Mouse (Mus musculus) brain, embryonic 18.5 days (tissue): ENCODE measurements around the gene Kcnmb4.

Source experiments
- DNase-seq: peaks from one replicate; pipeline ENCODE4 v3.0.0-alpha.2; 2012; ENCODE audit warnings: low read depth, low spot score

Kcnmb4 gene

DNA sequence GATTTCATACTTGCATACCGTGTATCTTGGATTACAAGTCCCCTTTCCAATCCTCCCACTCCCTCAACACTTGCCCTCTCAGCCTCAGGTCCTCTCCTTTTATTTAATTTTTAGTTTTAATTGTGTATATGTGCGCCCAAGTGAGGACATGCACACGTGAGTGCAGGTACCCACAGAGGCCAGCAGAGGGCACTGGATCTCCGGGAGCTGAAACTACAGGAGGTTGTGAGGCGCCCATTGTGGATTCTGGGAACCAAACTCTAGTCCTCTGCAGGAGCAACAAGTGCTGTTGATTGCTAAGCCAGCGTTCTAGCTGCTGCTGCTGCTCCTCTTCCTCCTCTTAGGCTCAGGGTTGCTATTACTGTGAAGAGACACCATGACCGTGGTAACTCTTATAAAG is 20.9 kb downstream of the Kcnmb4 start:
- DNase-seq: no peak

DNA sequence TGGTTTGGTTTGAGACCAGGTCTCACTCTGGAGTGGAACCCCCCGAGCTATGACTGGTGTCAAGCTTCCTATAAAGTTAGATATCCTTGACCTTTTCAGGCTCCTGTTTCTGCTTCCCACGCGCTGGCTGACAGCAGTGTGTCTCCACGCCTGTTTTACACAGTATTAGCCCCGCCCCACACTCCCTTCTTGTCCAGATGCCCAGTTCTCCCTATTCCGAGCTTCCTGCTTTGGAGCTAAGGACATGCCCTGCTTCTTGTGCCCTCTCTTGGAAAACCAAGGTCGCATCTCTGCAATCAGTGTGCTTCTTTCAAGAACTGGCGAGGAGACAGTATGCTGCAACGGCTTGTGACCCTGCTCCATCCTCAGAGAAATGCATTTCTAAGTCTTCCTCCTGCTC is 23.1 kb downstream of the Kcnmb4 start:
- DNase-seq: no peak

DNA sequence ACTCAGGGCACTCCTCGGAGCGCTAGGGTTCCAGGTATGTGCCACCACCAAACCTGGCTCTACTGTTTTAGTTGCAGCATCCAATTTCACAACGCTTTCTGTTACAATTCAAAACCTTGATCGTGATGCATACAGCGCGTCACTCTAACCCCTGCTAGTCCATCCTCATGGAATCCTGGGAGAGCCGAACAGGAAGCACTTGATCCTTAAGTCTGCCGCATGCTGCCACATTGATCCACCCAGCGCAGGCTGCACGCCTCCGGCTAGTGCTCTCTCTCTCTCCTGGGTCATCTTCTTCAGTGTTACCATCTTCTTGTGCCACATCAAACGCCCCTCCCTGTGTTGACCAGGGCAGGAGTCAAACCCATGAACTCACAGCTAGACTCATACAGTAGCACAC is 25.5 kb downstream of the Kcnmb4 start:
- DNase-seq: no peak

DNA sequence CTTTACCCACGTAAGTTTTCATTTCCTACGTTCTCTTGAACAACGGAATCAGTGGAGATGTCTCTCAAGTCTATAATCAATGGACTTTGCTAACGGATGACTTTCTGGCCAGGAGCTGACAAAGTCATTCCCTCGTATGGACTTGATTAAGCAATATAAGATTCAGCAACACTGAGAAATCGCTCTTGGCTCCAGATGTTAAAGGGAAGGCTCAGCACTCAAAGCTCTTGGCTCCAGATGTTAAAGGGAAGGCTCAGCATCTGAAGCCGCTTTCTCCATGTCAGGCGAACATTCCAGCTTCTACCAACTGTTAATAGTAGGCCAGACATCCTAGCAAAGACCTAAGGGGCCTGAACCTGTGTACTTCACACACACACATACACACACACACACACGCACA is 26.5 kb downstream of the Kcnmb4 start:
- DNase-seq: no peak

DNA sequence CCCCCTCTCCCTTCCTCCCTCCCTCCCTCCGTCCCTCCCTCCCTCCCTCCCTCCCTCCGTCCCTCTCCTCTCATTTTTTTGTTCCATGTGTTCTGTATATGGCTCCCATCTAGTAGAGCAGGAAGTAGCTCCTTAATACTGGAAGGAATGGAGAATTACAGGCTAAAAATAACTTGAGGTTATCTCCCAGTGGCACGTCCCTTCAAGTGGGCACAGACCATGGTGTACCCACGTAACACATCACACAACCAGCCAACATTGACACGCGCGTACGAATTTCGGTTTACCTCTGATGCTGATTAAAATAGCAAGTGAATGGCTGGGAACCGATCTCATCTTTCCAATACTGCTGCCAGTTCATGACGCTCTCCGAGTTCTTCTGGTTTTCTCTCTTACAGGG is 27.6 kb downstream of the Kcnmb4 start:
- no peak for DNase-seq

DNA sequence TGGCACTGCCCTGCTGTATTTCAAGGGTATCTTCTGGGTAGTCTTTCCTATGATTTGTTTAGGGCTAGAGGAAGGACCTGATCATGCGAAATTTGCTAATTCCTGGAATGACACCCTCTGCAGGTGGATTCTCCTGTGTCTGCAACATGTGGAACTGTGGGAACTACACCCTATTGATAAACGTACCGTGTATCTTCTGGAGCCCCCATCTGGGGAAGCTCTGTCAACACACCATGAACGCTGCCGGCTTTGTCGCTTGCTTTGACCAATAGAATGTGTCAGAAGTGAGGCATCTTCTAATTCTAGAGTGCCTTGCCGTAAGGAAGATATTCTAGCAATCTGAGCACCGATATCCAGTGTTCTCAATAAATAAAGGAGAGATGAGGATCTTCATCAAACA is 28.9 kb downstream of the Kcnmb4 start:
- DNase-seq: no peak

DNA sequence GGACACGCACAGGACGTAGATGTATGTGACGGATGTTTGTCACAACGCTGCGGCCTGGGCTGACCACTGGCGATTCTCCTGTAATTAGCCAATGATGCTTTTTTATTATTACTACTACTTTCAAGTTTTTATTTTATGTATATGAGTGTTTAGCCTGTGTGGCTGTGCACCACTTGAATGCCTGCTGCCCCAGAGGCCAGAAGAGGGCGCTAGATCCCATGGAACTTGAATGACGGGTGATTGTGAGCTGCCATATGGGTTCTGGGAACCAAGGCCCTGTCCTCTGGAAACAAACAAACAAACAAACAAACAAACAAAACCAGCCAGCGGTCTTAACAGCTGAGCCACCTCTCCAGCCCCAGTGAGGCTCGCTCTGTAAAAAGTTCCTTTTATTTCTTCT is 29.3 kb downstream of the Kcnmb4 start:
- DNase-seq: no peak

DNA sequence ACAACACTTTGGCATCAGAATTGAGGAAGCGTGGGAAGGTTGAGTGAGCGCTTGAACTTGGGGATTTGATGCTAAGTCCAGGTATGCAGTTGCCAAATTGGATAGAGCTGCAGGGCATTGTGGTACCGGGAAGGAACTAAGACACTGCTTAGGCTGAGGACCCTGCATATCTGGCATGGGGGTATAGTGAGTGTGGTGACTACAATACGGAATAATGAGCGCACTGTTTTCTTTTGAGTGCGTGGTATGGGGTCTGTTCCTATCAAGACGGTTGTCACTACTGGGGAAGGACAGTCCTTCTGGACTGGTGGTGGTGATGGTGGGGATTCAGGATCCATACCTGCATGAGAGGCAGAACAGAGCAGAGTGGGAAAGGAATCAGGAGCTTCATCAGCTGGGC is 32.7 kb downstream of the Kcnmb4 start:
- DNase-seq: no peak

DNA sequence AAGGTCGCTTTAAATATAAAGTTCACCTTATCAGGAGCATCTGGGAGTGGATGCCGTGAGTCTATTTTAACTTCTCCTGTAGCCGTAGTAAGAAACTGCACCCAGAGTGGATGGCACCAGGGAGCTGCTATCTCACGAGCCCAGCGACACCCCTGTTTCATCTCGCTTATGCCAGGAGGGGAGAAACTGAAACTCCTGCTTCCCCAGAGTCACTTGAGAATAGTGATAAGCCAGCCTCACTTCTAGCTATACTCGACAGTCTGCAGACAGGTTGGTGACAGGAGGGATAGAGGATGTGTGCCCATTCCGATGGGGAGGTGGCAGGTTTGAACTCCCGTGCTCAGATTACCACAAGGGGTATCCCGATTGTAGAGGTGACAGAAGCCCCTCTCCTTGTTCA is 33.6 kb downstream of the Kcnmb4 start:
- DNase-seq: no peak

DNA sequence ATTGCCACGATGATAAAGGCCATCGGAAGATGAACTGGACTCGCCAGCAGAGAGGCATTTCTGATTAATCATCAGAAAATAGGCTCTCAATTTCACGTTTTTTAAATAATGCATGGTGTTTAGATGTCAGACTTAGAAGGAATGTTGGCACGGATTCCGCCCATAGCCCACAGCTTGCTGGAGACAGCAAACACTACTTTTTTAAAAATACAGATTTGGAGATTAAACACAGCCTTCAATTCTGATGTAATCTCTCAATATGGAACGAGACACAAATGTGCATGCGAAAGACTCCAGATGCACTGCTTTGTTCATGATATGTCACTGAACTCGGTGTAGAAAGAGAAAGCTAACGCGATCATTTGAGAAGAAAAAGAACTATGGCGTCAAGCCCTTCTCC is 38.2 kb downstream of the Kcnmb4 start:
- DNase-seq: no peak

DNA sequence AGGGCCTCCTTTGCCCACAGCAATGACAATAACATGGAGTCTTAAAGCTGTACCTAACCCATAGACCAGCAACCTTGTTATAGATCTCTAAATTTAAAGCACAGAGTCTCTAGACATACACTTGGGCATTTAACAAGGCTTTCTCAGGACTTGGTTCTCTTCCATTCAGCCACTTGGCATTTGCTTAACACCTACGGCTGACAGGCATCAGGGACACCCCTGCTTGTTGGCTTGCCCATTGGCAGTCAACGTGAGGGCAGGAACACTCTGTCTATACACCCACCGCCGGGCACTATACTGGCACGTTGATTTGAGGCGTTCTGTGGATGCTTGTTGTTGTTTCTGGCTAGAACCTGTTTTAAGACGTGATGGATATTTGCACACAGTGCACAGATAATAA is 41.3 kb downstream of the Kcnmb4 start:
- no peak for DNase-seq

DNA sequence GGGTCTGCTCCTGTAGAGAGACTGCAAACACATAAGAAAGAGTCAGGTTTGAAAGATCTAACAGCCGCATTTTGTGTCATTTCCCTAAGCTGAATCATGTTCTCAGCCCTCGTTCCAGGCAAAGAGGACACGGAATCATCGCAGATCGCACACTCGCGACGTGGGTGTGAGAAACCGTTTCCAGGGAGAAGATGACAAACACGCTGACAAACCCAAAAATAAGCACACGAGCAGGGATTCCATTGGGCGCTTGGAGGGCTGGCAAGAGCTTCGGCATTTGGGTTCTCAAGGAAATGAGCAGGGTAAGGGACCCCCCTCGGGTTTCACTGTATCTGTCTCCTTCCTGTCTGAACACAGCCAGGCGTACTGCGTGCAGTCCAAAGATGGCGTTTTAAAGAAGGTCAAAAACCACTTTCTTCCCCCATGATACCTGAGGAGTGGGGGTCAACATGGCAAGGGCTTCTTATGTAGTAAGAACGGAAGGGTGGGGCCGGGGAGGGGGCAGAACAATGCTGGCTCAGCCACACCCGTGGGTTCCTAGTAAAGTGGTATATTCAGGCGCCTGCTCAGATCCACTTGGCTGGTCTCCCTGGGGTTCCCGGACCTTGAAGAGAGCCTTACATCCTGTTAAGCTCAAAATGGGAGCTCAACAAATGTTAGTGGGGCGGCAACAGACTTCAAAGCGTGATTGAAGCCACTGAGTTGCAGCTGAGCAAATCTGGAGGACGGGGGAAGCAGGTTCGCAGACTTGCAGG is 45.5 kb downstream of the Kcnmb4 start:
- DNase-seq: no peak

DNA sequence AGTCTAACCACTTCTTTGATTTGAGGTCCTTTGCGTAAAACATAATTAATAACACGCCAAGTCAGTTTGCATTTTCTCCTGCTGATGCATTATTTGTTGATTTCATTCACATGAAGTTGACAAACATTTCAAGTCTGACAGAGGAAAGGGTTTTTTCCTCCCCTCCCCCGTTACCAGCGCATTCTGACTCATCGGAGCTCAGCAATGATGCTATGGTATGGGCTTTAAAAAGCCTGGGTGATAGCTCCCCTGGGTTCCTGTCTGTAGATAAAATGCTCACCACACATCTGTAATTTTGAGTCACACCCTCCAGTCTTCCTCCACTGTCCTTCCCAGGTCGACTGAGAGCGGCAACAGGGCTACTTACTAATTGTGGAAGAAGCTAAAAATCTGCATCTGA is 47.5 kb downstream of the Kcnmb4 start:
- DNase-seq: no peak

DNA sequence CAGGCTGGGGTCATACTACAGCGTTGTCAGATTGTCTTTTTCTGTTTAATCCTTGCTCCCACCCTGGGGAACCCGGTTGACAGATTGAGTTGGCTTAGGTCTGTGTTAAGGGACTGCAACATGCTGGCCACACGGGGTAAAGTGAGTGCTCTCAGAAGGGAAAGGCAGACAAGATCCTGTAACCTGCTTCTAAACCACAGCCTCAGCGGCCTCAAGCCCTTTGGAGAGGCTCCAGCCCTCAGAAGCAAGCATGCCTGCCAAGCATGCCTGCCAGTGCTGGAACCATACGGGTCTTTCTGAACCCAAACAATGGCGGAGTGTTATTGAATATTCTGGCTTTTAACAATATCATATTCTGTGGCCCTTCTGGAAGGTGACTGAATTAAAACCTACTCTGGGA is 48.8 kb downstream of the Kcnmb4 start:
- DNase-seq: no peak

DNA sequence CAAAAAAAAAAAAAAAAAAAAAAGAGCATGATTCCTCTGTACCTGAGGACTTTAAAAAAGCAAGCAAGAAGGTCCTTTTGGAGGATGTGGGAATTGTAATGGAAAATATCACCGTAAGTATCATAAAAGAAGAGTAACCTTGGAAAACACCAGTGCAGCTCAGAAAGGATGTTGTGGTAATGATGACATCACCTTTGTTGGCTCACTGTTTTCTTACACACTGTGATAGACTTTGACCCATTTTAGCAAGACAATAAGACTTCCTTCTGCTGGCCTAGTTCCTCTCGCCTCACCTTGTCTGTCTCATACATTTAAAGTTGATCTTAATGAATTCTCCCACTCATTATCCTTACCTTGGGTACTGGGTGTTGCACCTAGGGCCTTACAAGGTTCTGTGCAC is 51.1 kb downstream of the Kcnmb4 start:
- no peak for DNase-seq

DNA sequence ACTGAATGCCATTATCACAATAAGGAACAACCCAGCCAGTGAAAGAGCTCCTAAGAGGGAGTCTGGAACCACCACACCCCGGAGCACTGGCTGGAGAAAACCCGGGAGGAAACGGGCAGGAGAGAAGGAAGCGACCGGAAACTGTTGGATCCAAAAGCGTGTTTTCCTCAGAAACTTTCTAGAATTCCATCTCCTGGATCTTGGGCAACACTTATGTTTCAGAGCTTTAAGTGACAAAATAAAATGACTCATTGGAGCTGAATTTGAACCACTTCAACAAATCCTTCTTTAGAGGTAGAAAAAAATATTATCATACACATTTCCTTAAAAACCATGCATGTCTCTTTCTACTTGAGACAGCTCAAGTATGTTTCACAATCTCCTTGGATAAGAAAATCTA is 52.7 kb downstream of the Kcnmb4 start:
- no peak for DNase-seq

DNA sequence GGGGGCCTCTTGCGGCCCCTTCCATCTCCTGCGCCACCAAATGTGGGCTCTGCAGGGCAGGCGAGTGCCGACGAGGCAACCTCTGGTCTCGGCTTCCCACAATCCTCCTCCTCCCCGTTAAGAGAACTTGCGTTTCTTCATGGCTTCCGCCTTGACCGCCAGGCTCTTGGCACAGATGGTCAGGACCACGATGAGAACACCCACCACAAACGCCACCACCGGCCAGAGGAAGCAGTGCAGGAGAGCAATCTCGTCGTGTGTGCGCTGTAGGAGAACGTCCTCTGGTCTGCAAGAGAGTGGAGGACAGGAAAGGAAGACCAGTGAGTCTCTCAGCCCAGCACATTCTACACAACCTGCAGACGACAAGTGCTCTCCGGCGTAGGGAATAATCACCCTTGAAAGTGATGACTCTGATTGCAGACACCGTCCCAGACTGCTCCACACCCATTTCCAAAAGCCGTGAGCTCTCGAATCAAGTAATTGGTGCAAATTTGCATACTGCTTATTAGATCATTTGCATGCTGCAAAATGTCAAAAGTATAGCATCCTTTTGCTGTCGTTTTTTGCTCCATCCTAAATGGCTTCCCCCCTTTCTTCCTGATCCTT is 55.5 kb downstream of the Kcnmb4 start:
- DNase-seq: no peak

DNA sequence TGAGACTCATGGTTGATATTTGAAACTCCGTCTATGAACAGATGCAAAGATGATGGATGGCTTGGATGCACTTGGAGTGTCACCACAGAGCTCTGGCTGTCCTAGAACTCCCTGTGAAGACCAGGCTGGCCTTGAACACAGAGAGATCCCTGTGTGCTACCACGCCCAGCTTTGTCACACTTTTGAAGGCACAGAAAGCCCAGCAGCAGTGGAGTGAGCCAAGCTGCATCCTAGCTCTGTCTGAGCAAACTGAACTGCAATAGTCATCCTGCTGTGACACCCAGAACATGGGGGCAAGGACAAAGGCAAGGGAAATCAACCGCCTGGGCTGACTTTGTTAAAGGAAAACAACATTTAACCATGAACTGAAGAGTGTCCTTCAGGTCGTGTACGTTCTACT is 57.0 kb downstream of the Kcnmb4 start:
- DNase-seq: no peak

DNA sequence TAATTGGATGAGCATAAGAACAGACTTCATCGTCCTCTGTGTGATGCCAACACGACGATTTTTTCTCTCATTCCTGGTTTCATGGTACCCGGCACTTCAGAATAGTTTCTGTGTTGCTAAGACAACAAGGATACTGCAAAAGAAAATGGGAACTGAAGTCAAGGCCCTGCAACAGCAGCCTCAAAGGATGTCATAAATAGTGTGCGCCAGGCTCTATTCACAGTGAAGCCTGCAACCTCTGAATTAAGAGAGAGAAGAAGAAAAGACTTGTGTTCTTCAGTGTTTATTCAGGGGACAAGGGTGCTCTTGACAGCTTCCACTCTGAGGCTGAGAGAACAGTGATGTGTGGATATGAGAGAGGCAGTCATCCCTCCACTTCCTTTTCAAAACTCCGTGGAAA is 57.5 kb downstream of the Kcnmb4 start:
- DNase-seq: no peak

DNA sequence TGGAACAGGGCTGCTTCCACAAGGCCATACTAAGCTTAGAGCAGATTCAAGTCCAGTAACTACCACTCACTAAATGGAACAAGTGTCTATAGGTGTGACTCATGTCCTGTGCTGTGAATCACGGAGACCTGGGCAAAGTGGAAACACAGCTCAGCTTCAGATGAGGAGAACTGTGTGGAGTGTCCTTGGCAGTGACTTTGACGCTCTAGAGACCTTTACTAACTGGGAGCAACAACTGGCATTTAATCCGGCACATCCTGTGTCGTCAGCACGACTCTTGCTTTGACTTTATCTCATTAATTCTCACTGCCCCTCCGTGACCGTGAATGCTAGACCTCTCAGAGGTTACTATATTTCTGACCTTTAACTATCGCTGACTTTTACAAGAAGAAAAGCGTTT is 62.9 kb downstream of the Kcnmb4 start:
- DNase-seq: no peak

DNA sequence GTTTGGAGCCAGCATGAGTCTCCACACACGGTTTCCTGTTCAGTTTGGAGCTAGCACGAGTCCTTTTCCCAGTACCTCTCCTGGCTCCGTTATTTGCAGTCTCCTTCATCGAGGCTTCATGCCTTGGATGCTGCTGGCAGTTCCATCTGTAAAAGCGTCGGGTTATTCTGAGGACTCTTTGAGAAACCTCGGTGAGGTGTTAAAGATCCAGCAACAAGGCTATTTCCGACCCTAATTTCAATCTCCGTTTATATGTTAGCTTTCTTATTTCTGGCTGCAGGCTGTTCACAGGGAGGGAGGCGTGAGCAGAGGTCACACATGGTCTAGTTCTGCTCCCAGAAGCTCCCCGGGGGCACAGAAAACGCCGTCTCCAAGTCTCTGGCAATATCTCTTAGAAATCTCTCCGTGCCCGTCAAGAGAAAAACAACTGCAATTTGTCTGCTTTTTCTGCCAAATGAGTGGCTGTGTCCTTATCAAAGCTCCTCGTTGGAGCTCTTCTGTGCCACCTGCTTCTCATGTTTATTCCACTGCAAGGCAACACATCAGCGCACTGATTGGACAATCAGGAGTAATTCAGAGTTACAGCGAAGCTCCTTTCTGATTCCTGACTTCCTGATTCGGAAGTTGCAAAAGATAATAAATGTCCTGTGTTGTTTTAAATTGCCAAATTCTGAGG is 65.9 kb downstream of the Kcnmb4 start:
- DNase-seq: no peak

DNA sequence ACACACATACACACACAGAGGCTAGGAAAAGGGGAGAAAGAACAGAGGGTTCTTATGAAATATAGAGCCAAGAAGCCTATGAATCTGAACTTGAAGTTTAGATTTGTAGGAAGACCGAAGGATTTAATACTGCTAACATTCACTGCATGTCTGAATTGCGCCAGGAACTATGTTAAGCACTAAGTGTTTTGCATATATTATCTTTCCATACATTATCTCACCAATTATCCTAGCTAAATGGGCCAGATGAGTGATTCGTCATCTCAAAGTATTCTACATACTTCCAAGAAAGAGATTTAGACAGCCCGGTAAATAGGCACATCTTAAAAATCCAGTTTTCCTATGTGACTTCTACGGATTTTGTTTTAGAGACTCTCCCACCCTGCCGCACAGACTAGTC is 68.7 kb downstream of the Kcnmb4 start:
- DNase-seq: no peak

DNA sequence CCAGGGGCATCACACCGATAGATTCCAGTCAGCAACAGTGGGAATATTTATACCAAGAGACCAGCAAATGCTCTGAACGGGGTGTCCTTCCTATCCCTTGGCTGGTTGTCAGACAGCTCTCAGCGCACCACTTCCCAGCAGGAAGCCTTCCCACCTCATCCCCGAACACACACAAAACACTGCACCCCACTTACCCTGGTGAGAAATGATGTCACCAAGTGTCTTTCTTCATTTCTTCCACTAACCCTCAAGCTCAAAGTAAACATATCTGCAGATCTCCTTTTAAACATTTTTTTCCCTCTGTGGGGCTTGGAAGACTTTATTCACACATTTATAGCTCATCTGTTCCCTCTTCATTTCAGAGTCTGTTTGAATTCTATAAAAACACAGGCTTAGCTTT is 70.0 kb downstream of the Kcnmb4 start:
- DNase-seq: no peak
